Mouse (Mus musculus) macrophage (primary cell): ENCODE data around the gene Vps50. TPM values are rescaled to one million over a fixed set of nuclear protein-coding genes. Genes with fewer than 3 reads are reported as not detected.

Source experiments
- polyA plus RNA-seq: library from polyadenylated mRNA; stranded (reverse); fragments of 250-400 nt; gene quantifications from 3 replicates; pipeline ENCODE4 v1.2.4, GENCODE M21; 2018; ENCODE audit warnings: inconsistent platforms

Vps50 gene
- polyA plus RNA-seq, 1 experiment from 2014 or later = 36.8 TPM

Other genes starting within 250 kb of the Vps50 start
- 57.6 to 104 TPM (median 80.6 TPM) in 3 replicates for gene Samd9l, start 98.8 kb upstream of the Vps50 start, polyA plus RNA-seq
- 0.06 to 0.14 TPM in 2 of 3 replicates, not detected in the other for gene Hepacam2, start 84 bp upstream of the Vps50 start, polyA plus RNA-seq